Mouse (Mus musculus) testis, adult 2 months (tissue): ENCODE results near the gene Wdr46. TPM values are rescaled to one million over a fixed set of nuclear protein-coding genes. Genes with fewer than 3 reads are reported as not detected.

Experiments
- H3K27ac ChIP-seq: fragments of 200-500 bp; 2 replicates; pipeline ENCODE4 v1.5.1; 2012; ENCODE audit warnings: low read depth, low read length; ENCODE audit not compliant: control insufficient read depth, insufficient read depth
- H3K27me3 ChIP-seq: fragments of 200-500 bp; 2 replicates; pipeline ENCODE4 v1.6.1; 2012; ENCODE audit warnings: mild to moderate bottlenecking, low read length, moderate library complexity; ENCODE audit not compliant: control insufficient read depth, insufficient read depth
- H3K36me3 ChIP-seq: fragments of 200-500 bp; 2 replicates; pipeline ENCODE4 v1.6.1; 2012; ENCODE audit warnings: mild to moderate bottlenecking, low read length; ENCODE audit not compliant: control insufficient read depth, insufficient read depth
- H3K4me1 ChIP-seq: fragments of 200-500 bp; 2 replicates; pipeline ENCODE4 v1.6.1; 2012; ENCODE audit warnings: low read length; ENCODE audit not compliant: control insufficient read depth, insufficient read depth
- H3K4me3 ChIP-seq: fragments of 200-500 bp; 2 replicates; pipeline ENCODE4 v1.5.1; 2012; ENCODE audit warnings: low read depth, mild to moderate bottlenecking, low read length, moderate library complexity, mixed read lengths; ENCODE audit not compliant: control insufficient read depth
- CTCF ChIP-seq: fragments of 200-500 bp; IDR thresholded peaks from 2 replicates; pipeline ENCODE4 v1.5.1; 2012; ENCODE audit warnings: low read depth, mild to moderate bottlenecking, inconsistent platforms, low read length, moderate library complexity; ENCODE audit not compliant: control insufficient read depth, insufficient read depth, insufficient replicate concordance
- POLR2A ChIP-seq: fragments of 200-500 bp; IDR thresholded peaks from 2 replicates; pipeline ENCODE4 v1.6.1; 2012; ENCODE audit warnings: low read depth, mild to moderate bottlenecking, inconsistent platforms, low read length, moderate library complexity; ENCODE audit not compliant: control insufficient read depth
- polyA plus RNA-seq: library from polyadenylated mRNA; depleted of rRNA; stranded (reverse); fragments of >200 nt; gene quantifications from 2 replicates; pipeline ENCODE4 v1.2.3, GENCODE M21; 2012

Wdr46 gene
- polyA plus RNA-seq, 1 experiment, result 25.4 TPM

DNA sequence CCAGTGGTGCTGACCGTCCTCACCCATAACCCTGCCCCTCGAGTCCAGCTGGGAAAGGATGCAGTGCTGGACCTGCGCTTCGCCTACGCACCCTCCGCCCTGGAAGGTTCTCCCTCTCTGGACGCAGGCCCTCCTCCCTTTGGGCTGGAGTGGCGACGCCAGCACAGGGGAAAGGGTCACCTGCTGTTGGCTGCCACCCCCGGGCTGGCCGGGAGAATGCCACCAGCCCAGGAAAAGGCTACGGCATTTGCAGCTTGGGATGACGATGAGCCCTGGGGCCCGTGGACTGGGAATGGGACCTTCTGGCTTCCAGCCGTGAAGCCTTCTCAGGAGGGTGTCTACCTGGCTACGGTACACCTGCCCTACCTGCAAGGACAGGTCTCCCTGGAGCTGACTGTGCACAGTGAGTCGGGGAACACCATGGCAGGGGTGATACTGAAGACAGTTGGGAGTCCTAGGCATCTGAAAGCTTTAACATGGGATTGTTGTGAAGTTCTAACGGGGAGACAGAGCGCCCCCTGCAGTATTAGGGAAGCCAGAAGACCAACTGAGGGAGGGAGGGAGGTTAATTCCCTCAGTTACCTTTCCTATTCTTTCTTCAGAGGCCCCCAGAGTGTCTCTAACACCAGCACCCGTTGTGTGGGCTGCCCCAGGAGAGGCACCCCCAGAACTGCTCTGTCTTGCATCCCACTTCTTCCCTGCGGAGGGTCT, 14.9 kb upstream of the Wdr46 start:
- H3K27me3 ChIP-seq, result no peaks in the 10 kb centered on the region
- H3K27ac ChIP-seq, result no peak overlapping the region
- H3K4me1 ChIP-seq, result peaks cover 6% of the 10 kb centered on the region
- TF ChIP-seq CTCF, result no peak
- no peak for TF ChIP-seq POLR2A
- no peaks in the 10 kb centered on the region for H3K36me3 ChIP-seq
- no peak overlapping the region for H3K4me3 ChIP-seq

DNA sequence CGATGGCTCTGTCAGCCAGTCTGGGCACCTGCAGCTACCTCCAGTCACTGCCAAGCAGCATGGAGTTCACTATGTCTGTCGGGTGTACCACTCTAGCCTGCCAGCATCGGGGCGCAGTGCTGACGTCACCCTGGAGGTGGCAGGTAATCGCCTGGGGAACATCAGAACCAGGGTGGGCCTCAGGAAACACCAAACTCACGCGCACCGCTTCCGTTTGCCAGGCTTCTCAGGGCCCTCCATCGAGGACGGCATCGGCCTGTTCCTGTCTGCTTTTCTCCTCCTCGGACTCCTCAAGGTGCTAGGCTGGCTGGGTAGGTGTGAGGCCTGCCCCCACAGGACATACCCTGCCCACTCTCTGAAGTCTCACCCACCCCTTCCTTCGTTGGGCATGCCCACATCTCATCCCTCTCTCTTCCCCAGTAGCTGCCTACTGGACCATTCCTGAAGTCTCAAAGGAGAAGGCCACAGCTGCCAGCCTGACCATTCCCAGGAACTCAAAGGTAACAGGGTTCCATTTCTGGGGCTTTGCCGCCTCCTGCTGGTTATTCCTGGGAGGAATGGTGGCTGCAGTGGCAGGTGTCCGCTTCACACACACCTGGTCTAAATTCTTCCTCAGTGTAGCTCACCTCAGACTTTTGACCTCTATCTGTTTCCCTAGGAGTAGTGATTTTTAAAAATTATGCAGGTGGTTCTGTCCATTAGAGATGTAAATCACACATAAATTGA, 14.1 kb upstream of the Wdr46 start:
- Histone ChIP-seq H3K4me1 (peaks cover 8% of the 10 kb centered on the region), H3K4me3 (no peak overlapping the region), H3K36me3 (no peaks in the 10 kb centered on the region), H3K27ac (no peak overlapping the region), H3K27me3 (no peaks in the 10 kb centered on the region)
- no peak for TF ChIP-seq CTCF

DNA sequence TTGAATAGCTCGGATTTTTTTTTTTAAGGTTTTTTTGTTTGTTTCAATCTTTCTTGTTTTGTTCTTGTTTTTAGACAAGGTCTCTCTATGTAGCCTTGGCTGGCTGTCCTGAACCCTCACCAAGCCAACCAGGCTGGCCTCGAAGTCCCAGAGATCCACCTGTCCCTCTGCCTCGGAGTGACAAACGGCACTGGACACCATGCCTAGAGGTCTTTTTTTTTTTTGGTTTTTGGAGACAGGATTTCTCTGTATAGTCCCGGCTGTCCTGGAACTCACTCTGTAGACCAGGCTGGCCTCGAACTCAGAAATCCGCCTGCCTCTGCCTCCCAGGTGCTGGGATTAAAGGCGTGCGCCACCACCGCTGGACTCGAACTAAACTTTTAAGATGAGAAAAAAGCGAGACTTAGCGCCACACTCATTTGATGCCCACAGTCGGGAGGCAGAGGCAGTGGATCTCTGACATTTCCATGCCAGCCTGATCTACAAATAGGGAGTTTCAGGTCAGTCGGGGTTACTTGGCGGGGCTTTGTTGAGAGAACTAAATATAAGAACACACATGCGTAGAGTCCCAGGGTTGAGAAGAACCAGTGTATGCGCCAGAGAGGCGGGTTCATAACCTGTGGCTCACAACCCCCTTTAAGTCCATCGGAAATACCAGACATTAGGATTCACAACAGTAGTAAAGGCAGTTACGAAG, 12.1 kb upstream of the Wdr46 start:
- no peaks in the 10 kb centered on the region for H3K27me3 ChIP-seq
- H3K4me3 ChIP-seq, result peak overlapping the region; percentile 78
- no peak overlapping the region for H3K27ac ChIP-seq
- TF ChIP-seq CTCF (no peak), POLR2A (no peak)
- H3K4me1 ChIP-seq, result peaks cover 10% of the 10 kb centered on the region
- H3K36me3 ChIP-seq, result no peaks in the 10 kb centered on the region

DNA sequence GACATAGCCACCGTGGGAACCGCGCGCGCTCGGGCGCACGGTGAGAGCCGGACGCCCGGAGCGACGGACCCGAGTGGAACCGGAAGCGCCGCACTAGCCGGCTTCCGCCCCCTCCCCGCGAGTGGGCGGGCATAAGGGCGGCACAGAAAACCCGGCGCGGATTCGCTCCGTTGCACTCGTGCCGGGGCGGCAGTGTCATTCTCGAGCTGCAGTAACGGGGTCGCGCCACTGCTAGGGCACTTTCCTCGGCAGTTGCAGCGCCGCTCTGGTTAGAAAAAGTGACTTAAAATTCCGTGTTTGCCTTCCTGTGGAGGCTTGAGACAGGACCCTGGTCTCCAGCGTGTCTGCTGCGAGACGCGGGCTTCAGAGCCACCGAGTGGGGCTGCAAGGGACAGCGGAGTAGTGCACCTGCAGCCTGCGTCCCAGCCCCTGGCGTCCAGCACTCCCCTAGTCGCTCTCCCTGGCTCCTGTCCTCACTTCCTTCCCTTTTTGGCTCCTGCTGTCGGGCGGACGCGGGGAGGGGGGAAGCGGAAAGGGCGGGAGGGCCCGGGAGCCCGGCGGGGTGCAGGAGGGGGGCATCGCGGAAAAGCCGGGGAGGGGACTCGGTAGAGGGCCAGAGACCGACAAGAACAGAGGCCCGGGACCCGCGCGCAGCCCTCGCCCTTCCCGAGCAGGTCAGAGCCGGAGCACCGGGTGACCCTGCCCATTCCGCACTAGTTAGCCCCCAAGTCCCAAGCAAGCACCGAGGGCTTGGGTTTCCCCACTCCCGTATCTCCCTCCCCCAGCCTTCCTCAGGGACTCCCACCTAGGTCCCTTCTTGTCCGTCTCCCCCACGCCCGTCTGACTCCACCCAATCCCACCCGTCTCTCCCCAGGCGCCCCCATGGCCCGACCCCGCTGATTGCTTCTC, 10.8 kb upstream of the Wdr46 start, which contains the start of gene Rgl2:
Rgl2 (plus strand) TSS at position 173 of the 909 bp plus-strand sequence.
- peak within 1 kb of the TSS; percentile 56 for H3K27ac ChIP-seq
- H3K36me3 ChIP-seq, result no peaks in the 10 kb centered on the region
- peaks cover 10% of the 10 kb centered on the region for H3K4me1 ChIP-seq
- H3K27me3 ChIP-seq, result no peaks in the 10 kb centered on the region
- peak within 1 kb of the TSS; percentile 82 for H3K4me3 ChIP-seq
- TF ChIP-seq POLR2A, result peak; percentile 67; the same call in 1 of the 2 replicates
- TF ChIP-seq CTCF, result no peak

DNA sequence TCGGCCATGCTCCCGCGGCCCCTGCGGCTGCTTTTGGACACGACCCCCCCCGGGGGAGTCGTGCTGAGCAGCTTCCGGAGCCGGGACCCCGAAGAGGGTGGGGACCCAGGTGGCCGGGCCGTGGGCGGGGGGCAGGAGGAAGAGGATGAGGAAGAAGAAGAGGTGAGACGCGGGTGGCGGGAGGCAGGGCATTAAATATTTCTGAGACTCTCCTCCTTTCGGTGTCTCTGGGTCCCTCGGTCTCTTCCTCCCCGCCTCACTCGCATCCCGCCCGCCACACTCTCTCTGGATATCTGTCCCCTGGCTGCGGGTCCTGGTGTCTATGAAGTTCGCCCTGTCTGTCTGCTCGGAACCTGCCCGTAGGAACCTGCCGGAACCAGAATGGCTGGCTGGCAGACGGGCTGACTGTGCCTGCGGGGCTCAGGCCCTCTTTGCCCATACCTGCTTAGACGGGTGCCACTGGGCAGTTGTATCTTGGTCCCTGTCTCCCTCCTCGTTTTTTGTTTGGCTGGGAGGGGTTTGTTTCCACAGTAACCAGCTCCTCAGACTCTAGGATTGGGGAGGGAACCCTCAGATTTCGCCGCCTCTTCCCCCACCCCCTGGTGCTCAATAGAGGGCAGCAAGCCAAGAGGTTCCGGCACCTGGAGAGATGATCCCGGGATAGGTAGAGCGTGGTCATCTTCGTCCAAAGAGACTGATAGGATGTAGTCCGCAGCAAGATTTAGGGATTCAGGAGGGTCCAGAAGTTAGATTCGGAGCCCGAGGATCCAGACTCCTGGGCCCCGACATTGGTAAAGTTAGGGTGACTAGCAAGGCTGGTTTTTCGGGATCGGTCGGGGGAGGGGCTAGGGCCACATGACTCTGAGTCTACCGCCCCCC, 9.9 kb upstream of the Wdr46 start:
- H3K4me3 ChIP-seq, result peak overlapping the region; percentile 82
- no peaks in the 10 kb centered on the region for H3K27me3 ChIP-seq
- H3K27ac ChIP-seq, result no peak overlapping the region
- H3K4me1 ChIP-seq, result peaks cover 10% of the 10 kb centered on the region
- no peaks in the 10 kb centered on the region for H3K36me3 ChIP-seq
- TF ChIP-seq CTCF (no peak), POLR2A (no peak)

DNA sequence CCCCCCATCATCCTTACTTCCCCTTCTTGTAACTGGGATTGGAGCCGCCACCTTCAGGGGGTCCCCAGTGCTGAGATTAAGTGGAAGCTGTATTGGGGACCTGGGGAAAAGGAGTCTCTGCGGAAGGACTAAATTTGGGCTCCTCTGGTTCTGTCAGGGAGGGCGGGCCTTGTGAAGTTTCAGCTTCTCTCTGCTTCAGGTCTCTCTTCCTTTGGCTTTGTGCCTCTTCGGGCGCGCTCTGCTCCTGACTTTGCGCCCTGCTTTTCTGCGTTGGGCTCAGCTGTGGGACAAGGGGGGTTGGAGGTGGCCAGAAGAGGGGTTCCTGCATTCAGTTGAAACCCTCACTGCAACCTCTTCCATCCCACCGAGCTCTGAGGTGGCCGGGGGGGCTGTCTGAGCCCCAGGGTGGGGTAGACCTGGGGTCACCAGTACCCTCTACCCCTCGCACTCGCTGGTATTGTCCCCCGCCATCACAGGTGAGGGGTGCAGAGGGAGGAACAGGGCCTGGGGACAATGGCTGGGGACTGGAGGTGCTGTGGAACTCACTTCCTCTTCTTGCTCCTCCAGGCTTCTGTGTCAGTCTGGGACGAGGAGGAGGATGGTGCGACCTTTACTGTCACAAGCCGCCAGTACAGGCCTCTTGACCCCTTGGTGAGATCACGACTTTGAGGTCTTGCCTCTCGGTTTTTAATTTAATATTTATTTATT, 9.1 kb upstream of the Wdr46 start:
- H3K27ac ChIP-seq, result no peak overlapping the region
- peak overlapping the region; percentile 82 for H3K4me3 ChIP-seq
- no peaks in the 10 kb centered on the region for H3K36me3 ChIP-seq
- TF ChIP-seq CTCF, result no peak
- TF ChIP-seq POLR2A, result no peak
- no peaks in the 10 kb centered on the region for H3K27me3 ChIP-seq
- peaks cover 10% of the 10 kb centered on the region for H3K4me1 ChIP-seq
